In the genomic region with DNA sequence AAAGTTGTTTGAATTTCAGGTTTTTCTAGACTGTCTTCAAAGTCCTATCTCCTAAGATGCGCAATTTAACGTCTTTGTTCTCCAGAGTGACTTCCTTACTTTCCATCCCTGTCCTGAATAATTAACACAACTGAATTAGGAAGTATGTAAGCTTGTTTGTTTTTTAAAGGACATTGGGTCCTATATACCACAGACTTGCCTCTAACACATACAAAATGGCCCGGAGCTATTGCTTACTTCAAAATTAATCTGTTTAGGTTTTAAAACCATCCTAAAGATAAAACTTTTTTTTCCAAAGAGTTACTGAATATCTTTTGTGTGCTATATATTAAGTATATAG, we compare ENCODE assay signal across 8 mouse cellular contexts. TPM values are rescaled to one million over a fixed set of nuclear protein-coding genes. Genes with fewer than 3 reads are reported as not detected.
DNase-seq lines count a peak whose midpoint lies in the region; ATAC-seq and TF ChIP-seq lines count a peak whose summit lies in the region.

No protein-coding gene starts in this region.

- H3K4me3 ChIP-seq in kidney, adult 2 months (ENCODE audit: insufficient read depth, low read depth, low read length), result peak overlapping the region; percentile 89
- peak overlapping the region; percentile 68 for H3K4me3 ChIP-seq in bone marrow macrophage, adult 2 months (ENCODE audit: insufficient read depth, low read length)
- H3K4me3 ChIP-seq in hindbrain, embryonic 15.5 days, result peak overlapping the region; percentile 70
- H3K4me3 ChIP-seq in midbrain, embryonic 12.5 days, result peak overlapping the region; percentile 79

- no peak for TF ChIP-seq POLR2A in kidney, adult 2 months (IDR thresholded peaks at IDR 0.05; ENCODE audit: low read depth, low read length)
- TF ChIP-seq POLR2A in bone marrow macrophage, adult 2 months (IDR thresholded peaks at IDR 0.05; ENCODE audit: borderline replicate concordance, low read depth, low read length), result no peak

- peak overlapping the region; percentile 97 for H3K27ac ChIP-seq in kidney, adult 2 months (ENCODE audit: insufficient read depth, low read depth, low read length)
- peak overlapping the region; percentile 88 for H3K27ac ChIP-seq in bone marrow macrophage, adult 2 months (ENCODE audit: insufficient read depth, low read depth, low read length)
- peak overlapping the region; percentile 96 for H3K27ac ChIP-seq in hindbrain, embryonic 15.5 days (replicated peaks)
- peak overlapping the region; percentile 93 for H3K27ac ChIP-seq in midbrain, embryonic 12.5 days (replicated peaks)

- peak overlapping the region; percentile 72 for H3K4me2 ChIP-seq in hindbrain, embryonic 15.5 days
- peak overlapping the region; percentile 74 for H3K4me2 ChIP-seq in midbrain, embryonic 12.5 days (replicated peaks)

- no peaks in the 10 kb centered on the region for H3K27me3 ChIP-seq in kidney, adult 2 months (replicated peaks; ENCODE audit: control insufficient read depth, insufficient read depth, low read length)
- peaks cover 20% of the 10 kb centered on the region for H3K27me3 ChIP-seq in hindbrain, embryonic 15.5 days
- peaks cover 28% of the 10 kb centered on the region for H3K27me3 ChIP-seq in midbrain, embryonic 12.5 days

- H3K9me3 ChIP-seq in hindbrain, embryonic 15.5 days, result no peaks in the 10 kb centered on the region
- no peaks in the 10 kb centered on the region for H3K9me3 ChIP-seq in midbrain, embryonic 12.5 days

- no peak for ATAC-seq in hindbrain, embryonic 15.5 days (ENCODE audit: low FRiP score, low read depth)
- peak; percentile 35 for ATAC-seq in midbrain, embryonic 12.5 days (ENCODE audit: low FRiP score, low read depth)
- no peak for ATAC-seq in monocyte, adult 5-6 weeks (replicated peaks; ENCODE audit: insufficient number of reproducible peaks, low FRiP score, low TSS enrichment, poor library complexity, severe bottlenecking)

- peak overlapping the region; percentile 76 for H3K9ac ChIP-seq in hindbrain, embryonic 15.5 days
- H3K9ac ChIP-seq in midbrain, embryonic 12.5 days (replicated peaks), result peak overlapping the region; percentile 78; the same call in 1 of the 2 replicates

- no peak for DNase-seq in kidney, adult 2 months
- no peak for DNase-seq in kidney, adult 9 months
- DNase-seq in frontal cortex, adult 2 months (ENCODE audit: extremely low spot score in 1 of 2, low spot score in 1 of 2), result no peak
- DNase-seq in embryo, embryonic 10.5 days (ENCODE audit: low spot score), result no peak

- TF ChIP-seq CTCF in kidney, adult 2 months (conservative IDR thresholded peaks at IDR 0.05; ENCODE audit: insufficient read depth, insufficient read length, low read depth, low read length), result no peak
- TF ChIP-seq CTCF in bone marrow macrophage, adult 2 months (IDR thresholded peaks at IDR 0.05; ENCODE audit: low read depth, low read length), result no peak

- WGBS in kidney, adult 2 months, result 15% methylated on average over 3 of the region's 3 CpGs
- WGBS in hindbrain, embryonic 15.5 days, result 17% methylated on average over 3 of the region's 3 CpGs
- WGBS in midbrain, embryonic 12.5 days, result 16% methylated on average over 3 of the region's 3 CpGs

- no peaks in the 10 kb centered on the region for H3K36me3 ChIP-seq in kidney, adult 2 months (ENCODE audit: control insufficient read depth, insufficient read depth, low read length)
- H3K36me3 ChIP-seq in hindbrain, embryonic 15.5 days, result no peaks in the 10 kb centered on the region; the same call in 1 of the 2 replicates
- no peaks in the 10 kb centered on the region for H3K36me3 ChIP-seq in midbrain, embryonic 12.5 days

- H3K4me1 ChIP-seq in kidney, adult 2 months (ENCODE audit: control insufficient read depth, insufficient read depth, low read length), result no peaks in the 10 kb centered on the region; the same call in 1 of the 2 replicates
- H3K4me1 ChIP-seq in bone marrow macrophage, adult 2 months (ENCODE audit: control insufficient read depth, insufficient read depth, low read length), result peaks cover 2% of the 10 kb centered on the region; the same call in 1 of the 2 replicates
- peaks cover 16% of the 10 kb centered on the region for H3K4me1 ChIP-seq in hindbrain, embryonic 15.5 days (replicated peaks)
- H3K4me1 ChIP-seq in midbrain, embryonic 12.5 days, result peaks cover 9% of the 10 kb centered on the region; the same call in 1 of the 2 replicates

RNA-seq across cellular contexts. Expression of a gene that starts 0.2 kb away (rescaled TPM):
- 43.1 and 59.5 TPM in 2 replicates for polyA plus RNA-seq in kidney, adult 2 months (2012; rRNA removed)
- polyA plus RNA-seq in bone marrow macrophage, adult 2 months (2012; ENCODE audit: insufficient read depth, insufficient read length, missing spikeins), result 97.2 and 100 TPM in 2 replicates
- 109 and 110 TPM in 2 replicates for polyA plus RNA-seq in hindbrain, embryonic 15.5 days (2015; fragmentation: Nextera tagmentation; extraction: Ambion mirVana)
- polyA plus RNA-seq in midbrain, embryonic 12.5 days (2016; fragmentation: Nextera tagmentation; extraction: Ambion mirVana), result 106 TPM in 2 replicates
- polyA plus RNA-seq in frontal cortex, adult 2 months (2012; rRNA removed), result 90.5 and 94.3 TPM in 2 replicates
- total RNA-seq in monocyte, adult 5-6 weeks (2017), result 46.7 to 66.9 TPM (median 63.4 TPM) in 3 replicates

RNA-seq across cellular contexts. Expression of a gene that starts 7.2 kb away (rescaled TPM):
- polyA plus RNA-seq in kidney, adult 2 months (2012; rRNA removed), result 47.8 and 53.4 TPM in 2 replicates
- polyA plus RNA-seq in bone marrow macrophage, adult 2 months (2012; ENCODE audit: insufficient read depth, insufficient read length, missing spikeins), result 45.1 and 53.8 TPM in 2 replicates
- 99.8 and 106 TPM in 2 replicates for polyA plus RNA-seq in hindbrain, embryonic 15.5 days (2015; fragmentation: Nextera tagmentation; extraction: Ambion mirVana)
- polyA plus RNA-seq in midbrain, embryonic 12.5 days (2016; fragmentation: Nextera tagmentation; extraction: Ambion mirVana), result 113 and 119 TPM in 2 replicates
- polyA plus RNA-seq in frontal cortex, adult 2 months (2012; rRNA removed), result 73.0 and 83.2 TPM in 2 replicates
- total RNA-seq in monocyte, adult 5-6 weeks (2017), result 8.1 to 12.6 TPM (median 11.2 TPM) in 3 replicates

RNA-seq across cellular contexts. Expression of a gene that starts 14.0 kb away (rescaled TPM):
- polyA plus RNA-seq in kidney, adult 2 months (2012; rRNA removed), result 51.5 and 63.2 TPM in 2 replicates
- 28.1 and 38.1 TPM in 2 replicates for polyA plus RNA-seq in bone marrow macrophage, adult 2 months (2012; ENCODE audit: insufficient read depth, insufficient read length, missing spikeins)
- 44.2 and 53.6 TPM in 2 replicates for polyA plus RNA-seq in hindbrain, embryonic 15.5 days (2015; fragmentation: Nextera tagmentation; extraction: Ambion mirVana)
- 61.4 and 61.5 TPM in 2 replicates for polyA plus RNA-seq in midbrain, embryonic 12.5 days (2016; fragmentation: Nextera tagmentation; extraction: Ambion mirVana)
- 69.4 and 83.5 TPM in 2 replicates for polyA plus RNA-seq in frontal cortex, adult 2 months (2012; rRNA removed)
- total RNA-seq in monocyte, adult 5-6 weeks (2017), result 9.2 to 14.2 TPM (median 11.1 TPM) in 3 replicates

RNA-seq across cellular contexts. Expression of a gene that starts 24.9 kb away (rescaled TPM):
- polyA plus RNA-seq in kidney, adult 2 months (2012; rRNA removed), result 58.9 and 67.7 TPM in 2 replicates
- polyA plus RNA-seq in bone marrow macrophage, adult 2 months (2012; ENCODE audit: insufficient read depth, insufficient read length, missing spikeins), result 40.4 and 46.1 TPM in 2 replicates
- 105 and 107 TPM in 2 replicates for polyA plus RNA-seq in hindbrain, embryonic 15.5 days (2015; fragmentation: Nextera tagmentation; extraction: Ambion mirVana)
- 72.1 and 80.6 TPM in 2 replicates for polyA plus RNA-seq in midbrain, embryonic 12.5 days (2016; fragmentation: Nextera tagmentation; extraction: Ambion mirVana)
- polyA plus RNA-seq in frontal cortex, adult 2 months (2012; rRNA removed), result 65.2 and 73.7 TPM in 2 replicates
- total RNA-seq in monocyte, adult 5-6 weeks (2017), result 32.4 to 35.5 TPM (median 34.3 TPM) in 3 replicates

RNA-seq across cellular contexts. Expression of a gene that starts 33.9 kb away (rescaled TPM):
- polyA plus RNA-seq in kidney, adult 2 months (2012; rRNA removed), result 46.7 and 48.6 TPM in 2 replicates
- polyA plus RNA-seq in bone marrow macrophage, adult 2 months (2012; ENCODE audit: insufficient read depth, insufficient read length, missing spikeins), result 34.3 and 43.5 TPM in 2 replicates
- 47.3 and 51.6 TPM in 2 replicates for polyA plus RNA-seq in hindbrain, embryonic 15.5 days (2015; fragmentation: Nextera tagmentation; extraction: Ambion mirVana)
- polyA plus RNA-seq in midbrain, embryonic 12.5 days (2016; fragmentation: Nextera tagmentation; extraction: Ambion mirVana), result 49.3 and 51.9 TPM in 2 replicates
- 54.6 and 58.1 TPM in 2 replicates for polyA plus RNA-seq in frontal cortex, adult 2 months (2012; rRNA removed)
- 9.8 to 12.6 TPM (median 11.4 TPM) in 3 replicates for total RNA-seq in monocyte, adult 5-6 weeks (2017)
